Mouse (Mus musculus) right cerebral cortex, postnatal 10 days (tissue): ENCODE results near the gene Wdr64.

Experiments used
- DNase-seq, 2 experiments: peaks; one replicate each; pipeline ENCODE4 v3.0.0; 2021; ENCODE audit warnings: low spot score in 2 of 2

Gene Wdr64

GRCm38 (mm10) chr1:175716832-175717231 is 18.4 kb downstream of the Wdr64 start:
- no peak for DNase-seq

GRCm38 (mm10) chr1:175725771-175726170 is 27.4 kb downstream of the Wdr64 start:
- DNase-seq: no peak

DNA sequence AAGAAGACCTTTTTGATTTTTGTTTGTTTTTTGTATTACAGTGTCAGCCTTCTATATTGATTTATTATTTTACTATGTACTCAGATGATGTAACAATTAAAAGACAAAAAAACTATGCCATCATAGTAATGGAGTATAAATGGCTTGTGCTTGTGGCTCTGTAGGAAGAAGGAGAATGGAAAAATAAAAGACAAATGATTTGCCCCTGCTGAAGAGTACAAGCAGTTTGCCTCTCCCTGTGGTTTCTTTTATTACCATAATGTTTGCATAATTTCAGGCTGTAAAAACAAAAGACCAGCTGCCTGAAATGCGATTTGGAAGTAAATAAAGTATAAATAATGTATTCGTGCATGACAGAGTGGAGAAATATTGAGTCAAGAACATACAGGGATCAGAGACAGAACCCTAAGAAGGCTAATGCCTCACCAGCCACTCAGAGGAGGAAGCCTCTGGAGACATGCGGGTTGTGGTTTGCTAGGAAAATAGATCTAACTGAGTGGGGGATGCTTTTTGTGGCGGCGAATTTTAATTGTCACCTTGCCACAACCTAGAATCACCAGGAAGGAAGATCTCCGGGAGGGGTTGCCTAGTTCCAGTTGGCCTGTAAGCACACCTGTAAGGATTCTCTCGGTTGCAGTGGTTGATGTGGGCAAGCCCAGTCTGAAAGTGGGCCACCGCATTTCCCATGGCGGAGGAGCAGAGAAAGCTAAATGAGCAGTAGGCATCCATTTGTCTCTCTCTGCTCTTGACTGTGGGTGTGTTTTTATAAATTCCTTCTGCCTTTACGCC is 56.4 kb downstream of the Wdr64 start:
- DNase-seq: no peak

GRCm38 (mm10) chr1:175794668-175795067 is 96.3 kb downstream of the Wdr64 start:
- DNase-seq: no peak

DNA sequence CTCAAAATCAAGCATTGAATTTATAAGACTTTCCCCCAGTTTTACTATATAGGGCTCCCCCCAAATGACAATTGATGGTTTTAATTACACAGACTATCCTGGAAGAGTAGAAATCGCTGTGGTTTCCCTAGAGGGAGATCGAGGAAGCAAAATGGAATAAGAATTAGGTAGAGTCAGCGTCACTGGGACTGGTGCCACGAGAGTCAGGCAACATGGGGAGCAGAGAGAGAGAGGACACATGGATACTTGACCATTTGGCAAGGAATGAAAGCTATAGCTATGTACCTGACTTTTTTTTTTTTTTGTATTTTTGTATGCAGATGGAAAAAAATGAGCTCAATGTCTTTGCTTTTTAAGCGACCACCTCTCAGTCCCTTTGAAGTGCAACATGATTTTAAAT is 110.0 kb downstream of the Wdr64 start:
- DNase-seq: no peak

- no peak for DNase-seq
Measured at GRCm38 (mm10) chr1:175811625-175812024, 113.2 kb downstream of the Wdr64 start.

DNA sequence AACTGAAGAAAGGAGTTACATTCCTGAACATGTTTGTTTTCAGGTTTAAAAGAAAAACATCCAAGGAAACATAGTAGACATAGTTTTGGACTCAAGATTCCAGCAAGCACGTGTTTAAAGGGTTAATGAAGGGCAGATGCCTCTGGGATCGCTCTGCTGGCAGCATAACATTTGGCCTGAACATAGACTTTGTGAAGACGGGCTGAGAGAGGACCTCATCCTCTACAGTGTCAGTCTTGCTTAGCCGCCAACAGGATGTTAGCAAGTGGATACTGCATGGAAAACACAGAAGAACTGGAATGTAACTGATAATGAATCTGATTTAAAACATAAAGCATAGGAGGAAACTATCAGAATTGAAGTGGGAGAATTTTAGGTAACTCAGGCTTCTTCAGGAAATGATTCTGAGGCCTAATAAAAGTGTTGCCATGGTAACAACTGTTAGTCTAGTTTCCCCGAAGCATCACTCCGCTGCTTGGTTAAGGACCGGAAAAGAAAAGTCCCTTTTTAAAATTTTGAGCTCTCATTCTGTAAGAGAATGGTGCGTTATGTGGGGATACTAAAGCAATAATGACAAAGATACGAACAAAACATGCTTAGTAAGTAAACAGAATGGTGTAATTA is 125.5 kb downstream of the Wdr64 start:
- no peak for DNase-seq

GRCm38 (mm10) chr1:175828539-175828938 is 130.1 kb downstream of the Wdr64 start:
- DNase-seq: no peak

- DNase-seq: no peak
Measured at GRCm38 (mm10) chr1:175829220-175829619, 130.8 kb downstream of the Wdr64 start.

GRCm38 (mm10) chr1:175855515-175855914 is 157.1 kb downstream of the Wdr64 start:
- DNase-seq: no peak
